ENCODE assay signal across 8 mouse cellular contexts in genomic region chr8:61488631-61489030, GRCm38 (mm10). TPM values are rescaled to one million over a fixed set of nuclear protein-coding genes. Genes with fewer than 3 reads are reported as not detected.
DNase-seq lines count a peak whose midpoint lies in the region; ATAC-seq lines count a peak whose summit lies in the region.

No protein-coding gene starts in this region.

- no peaks in the 10 kb centered on the region for H3K9me3 ChIP-seq in heart, embryonic 11.5 days (replicated peaks; ENCODE audit: control insufficient read depth, low read length)
- no peaks in the 10 kb centered on the region for H3K9me3 ChIP-seq in hindbrain, embryonic 11.5 days (ENCODE audit: control insufficient read depth, low read length)
- H3K9me3 ChIP-seq in midbrain, embryonic 10.5 days (replicated peaks) = no peaks in the 10 kb centered on the region

- no peaks in the 10 kb centered on the region; the same call in 1 of the 2 replicates for H3K4me1 ChIP-seq in heart, embryonic 11.5 days (ENCODE audit: control insufficient read depth, insufficient read depth, low read length)
- H3K4me1 ChIP-seq in hindbrain, embryonic 11.5 days (replicated peaks; ENCODE audit: control insufficient read depth, insufficient read depth, low read length) = no peaks in the 10 kb centered on the region
- H3K4me1 ChIP-seq in midbrain, embryonic 10.5 days = peaks cover 10% of the 10 kb centered on the region

- ATAC-seq in heart, embryonic 11.5 days (replicated peaks; ENCODE audit: insufficient number of reproducible peaks, low FRiP score, low TSS enrichment) = no peak
- ATAC-seq in hindbrain, embryonic 11.5 days (ENCODE audit: low FRiP score) = no peak
- no peak for ATAC-seq in inflammation-experienced regulatory T-cells, adult 6 months
- ATAC-seq in granulocyte monocyte progenitor cell, adult 5-6 weeks (replicated peaks; ENCODE audit: poor library complexity, severe bottlenecking) = no peak

- intact Hi-C loops in gastrocnemius, postnatal 14 days (cut with DNase I; ENCODE audit: low total_unique reads) = loop anchor here (10.0 kb wide), 1 partner anchor 264 kb away; the partner anchor contains the start of gene Sh3rf1

- 88% methylated on average over 8 of the region's 8 CpGs for WGBS in heart, embryonic 11.5 days (ENCODE audit: insufficient replicate concordance)
- WGBS in hindbrain, embryonic 11.5 days = 93% methylated on average over 8 of the region's 8 CpGs
- 92% methylated on average over 8 of the region's 8 CpGs for WGBS in midbrain, embryonic 10.5 days

- H3K4me3 ChIP-seq in heart, embryonic 11.5 days (ENCODE audit: low read depth, low read length) = peak overlapping the region; percentile 77
- peak overlapping the region; percentile 60; the same call in 1 of the 2 replicates for H3K4me3 ChIP-seq in hindbrain, embryonic 11.5 days (ENCODE audit: low read depth, low read length)
- H3K4me3 ChIP-seq in midbrain, embryonic 10.5 days = peak overlapping the region; percentile 81

- H3K27ac ChIP-seq in heart, embryonic 11.5 days (ENCODE audit: low read depth, low read length) = no peak overlapping the region
- H3K27ac ChIP-seq in hindbrain, embryonic 11.5 days (ENCODE audit: low read depth, low read length) = no peak overlapping the region
- H3K27ac ChIP-seq in midbrain, embryonic 10.5 days (replicated peaks) = peak overlapping the region; percentile 93; the same call in 1 of the 2 replicates

- no peaks in the 10 kb centered on the region for H3K27me3 ChIP-seq in heart, embryonic 11.5 days (ENCODE audit: control insufficient read depth, insufficient read depth, low read length)
- H3K27me3 ChIP-seq in hindbrain, embryonic 11.5 days (ENCODE audit: control insufficient read depth, insufficient read depth, low read length) = no peaks in the 10 kb centered on the region
- H3K27me3 ChIP-seq in midbrain, embryonic 10.5 days (ENCODE audit: low read depth, poor library complexity, severe bottlenecking) = no peaks in the 10 kb centered on the region

- no peak for DNase-seq in heart, adult 8-10 months (ENCODE audit: low spot score)
- DNase-seq in MEL-GATA-1-ER (ENCODE audit: extremely low read depth, low read depth) = peak; percentile 2
- no peak for DNase-seq in hindbrain, embryonic 11.5 days (ENCODE audit: low spot score)
- no peak for DNase-seq in midbrain, embryonic 10.5 days (ENCODE audit: low spot score)
- no peak for DNase-seq in gastrocnemius, postnatal 14 days

- no peaks in the 10 kb centered on the region for H3K36me3 ChIP-seq in heart, embryonic 11.5 days (ENCODE audit: control insufficient read depth, insufficient read depth, low read length)
- H3K36me3 ChIP-seq in hindbrain, embryonic 11.5 days (ENCODE audit: control insufficient read depth, insufficient read depth, low read length) = no peaks in the 10 kb centered on the region
- peaks cover 19% of the 10 kb centered on the region for H3K36me3 ChIP-seq in midbrain, embryonic 10.5 days

- H3K4me2 ChIP-seq in heart, embryonic 11.5 days = peak overlapping the region; percentile 86
- H3K4me2 ChIP-seq in hindbrain, embryonic 11.5 days (replicated peaks; ENCODE audit: low read depth, low read length) = peak overlapping the region; percentile 54; the same call in 1 of the 2 replicates

- H3K9ac ChIP-seq in heart, embryonic 11.5 days (ENCODE audit: low read depth, low read length) = no peak overlapping the region
- peak overlapping the region; percentile 76; the same call in 1 of the 2 replicates for H3K9ac ChIP-seq in hindbrain, embryonic 11.5 days (ENCODE audit: low read depth, low read length)

RNA-seq across cellular contexts. Expression of gene Cbr4, which starts 1.1 kb away (rescaled TPM):
- 30.2 and 41.3 TPM in 2 replicates for polyA plus RNA-seq in heart, embryonic 11.5 days (2014; fragmentation: Nextera tagmentation; extraction: Ambion mirVana)
- 100 to 1,000 TPM in 1 of 4 experiments, 10 to 100 TPM in 3; 68.5 to 102 (median 93.4) TPM for total RNA-seq in heart, adult 8-10 months (2022)
- 29.8 and 31.8 TPM in 2 replicates for polyA plus RNA-seq in hindbrain, embryonic 11.5 days (2014; fragmentation: Nextera tagmentation; extraction: Ambion mirVana)
- 28.1 and 30.0 TPM in 2 replicates for polyA plus RNA-seq in midbrain, embryonic 10.5 days (2016; fragmentation: Nextera tagmentation; extraction: Ambion mirVana)
- 10 to 100 TPM; 19.9 to 25.3 (median 23.4) TPM for polyA plus RNA-seq in inflammation-experienced regulatory T-cells, adult 6 months (2017; shearing (Covaris generic))
- 10 to 100 TPM; 32.1 to 36.7 TPM for total RNA-seq in gastrocnemius, postnatal 14 days (2021)
- 17.5 and 31.4 TPM in 2 replicates for total RNA-seq in granulocyte monocyte progenitor cell, adult 5-6 weeks (2014; fragmentation: Nextera tagmentation)
- total RNA-seq in granulocyte monocyte progenitor cell, adult 5-6 weeks (2017) = 42.6 and 78.3 TPM in 2 replicates
